Mouse (Mus musculus) adrenal gland, adult (tissue): ENCODE data around the gene Crygc.

Experiments used
- DNase-seq, 2 experiments: peaks; one replicate each; pipeline ENCODE4 v3.0.0; 2022 to 2023; ENCODE audit warnings: low spot score in 1 of 2; ENCODE audit not compliant: inconsistent age in 2 of 2

The Crygc gene

GRCm38 (mm10) chr1:65073589-65073988, at the start of gene Crygc:
Crygc (minus strand) TSS chr1:65073689.
- no peak for DNase-seq

- DNase-seq = no peak
Measured at GRCm38 (mm10) chr1:65122574-65123372, 49.3 kb upstream of the Crygc start, which contains the start of gene D630023F18Rik. D630023F18Rik (minus strand) TSS chr1:65123214.

- DNase-seq = no peak
Measured at GRCm38 (mm10) chr1:65119438-65119837, 45.9 kb upstream of the Crygc start, which contains the start of gene Gm28845. Gm28845 (minus strand) TSS chr1:65119558.

GRCm38 (mm10) chr1:65118150-65118913, 44.8 kb upstream of the Crygc start:
- no peak for DNase-seq

GRCm38 (mm10) chr1:65113536-65114172, 40.2 kb upstream of the Crygc start:
- peak; percentile 26 to 79 for DNase-seq

GRCm38 (mm10) chr1:65112807-65113196, 39.3 kb upstream of the Crygc start:
- peak; percentile 50 to 77 for DNase-seq

- DNase-seq = peak; percentile 71 to 92
Measured at GRCm38 (mm10) chr1:65112031-65112806, 38.7 kb upstream of the Crygc start.

- DNase-seq = no peak
Measured at GRCm38 (mm10) chr1:65109756-65110435, 36.4 kb upstream of the Crygc start.

- DNase-seq = no peak
Measured at GRCm38 (mm10) chr1:65109196-65109595, 35.7 kb upstream of the Crygc start.

- peak in 1 of 2 experiments; percentile 18 for DNase-seq
Measured at GRCm38 (mm10) chr1:65107654-65108279, 34.3 kb upstream of the Crygc start.

GRCm38 (mm10) chr1:65103273-65103672, 29.8 kb upstream of the Crygc start, which contains the start of gene Cryga:
Cryga (minus strand) TSS chr1:65103373.
- no peak for DNase-seq

GRCm38 (mm10) chr1:65096953-65097352, 23.5 kb upstream of the Crygc start:
- no peak for DNase-seq

GRCm38 (mm10) chr1:65091566-65091965, 18.1 kb upstream of the Crygc start:
- no peak for DNase-seq

- DNase-seq = peak; percentile 76 to 92
Measured at GRCm38 (mm10) chr1:65090370-65090769, 16.9 kb upstream of the Crygc start.

- peak in 1 of 2 experiments; percentile 18 for DNase-seq
Measured at GRCm38 (mm10) chr1:65088567-65089356, 15.3 kb upstream of the Crygc start.

GRCm38 (mm10) chr1:65082188-65082587, 8.7 kb upstream of the Crygc start, which contains the start of gene Crygb:
Crygb (minus strand) TSS chr1:65082288.
- no peak for DNase-seq

GRCm38 (mm10) chr1:65075607-65076006, 2.1 kb upstream of the Crygc start:
- peak in 1 of 2 experiments; percentile 66 for DNase-seq

GRCm38 (mm10) chr1:65067842-65068241, 5.6 kb downstream of the Crygc start:
- DNase-seq = no peak

GRCm38 (mm10) chr1:65064201-65064600, 9.3 kb downstream of the Crygc start:
- peak; percentile 30 to 75 for DNase-seq
